Mouse (Mus musculus): ENCODE measurements at regions not wholly inside any gene's neighbourhood (a gene's known extent, or its start where the extent isn't known, plus 50 kb on each side); places are given as distances from the start of the nearest gene placed in this dataset.

- WGBS: 86% methylated on average over 1 of the region's 1 CpGs
- Histone ChIP-seq H3K4me1 (ENCODE audit: control insufficient read depth, insufficient read depth, low read length) (no peaks in the 10 kb centered on the region; the same call in 1 of the 2 replicates), H3K4me3 (ENCODE audit: low read depth, low read length) (no peak overlapping the region), H3K27me3 (ENCODE audit: control insufficient read depth, insufficient read depth, low read length) (no peaks in the 10 kb centered on the region), H3K27ac (ENCODE audit: low read depth, low read length) (no peak overlapping the region), H3K36me3 (ENCODE audit: control insufficient read depth, insufficient read depth, low read length) (no peaks in the 10 kb centered on the region), H3K4me2 (no peak overlapping the region), H3K9me3 (ENCODE audit: control insufficient read depth, low read length) (no peaks in the 10 kb centered on the region), H3K9ac (ENCODE audit: low read length) (no peak overlapping the region)
- ATAC-seq (ENCODE audit: low FRiP score) (no peak), DNase-seq (ENCODE audit: low spot score, missing footprints) (no peak)
These were observed 103.7 kb upstream of the Sfswap start for GRCm38 (mm10) chr5:129397311-129397710.

- Histone ChIP-seq H3K4me3 (ENCODE audit: low read depth, low read length) (no peak overlapping the region), H3K4me2 (no peak overlapping the region), H3K9me3 (ENCODE audit: control insufficient read depth, low read length) (no peaks in the 10 kb centered on the region), H3K27ac (ENCODE audit: low read depth, low read length) (no peak overlapping the region), H3K36me3 (ENCODE audit: control insufficient read depth, insufficient read depth, low read length) (no peaks in the 10 kb centered on the region), H3K27me3 (ENCODE audit: control insufficient read depth, insufficient read depth, low read length) (no peaks in the 10 kb centered on the region), H3K4me1 (ENCODE audit: control insufficient read depth, insufficient read depth, low read length) (no peaks in the 10 kb centered on the region), H3K9ac (ENCODE audit: low read length) (no peak overlapping the region)
- no peak for ATAC-seq (ENCODE audit: low FRiP score)
- DNase-seq (ENCODE audit: low spot score, missing footprints): no peak
- WGBS: 78% methylated on average over 4 of the region's 4 CpGs
These were observed 94.8 kb upstream of the Sfswap start for GRCm38 (mm10) chr5:129406259-129406658.

GRCm38 (mm10) chr5:129409440-129410004 is 91.5 kb upstream of the Sfswap start:
- ATAC-seq (ENCODE audit: low FRiP score) (no peak), DNase-seq (ENCODE audit: low spot score, missing footprints) (no peak)
- no peaks in the 10 kb centered on the region for H3K9me3 ChIP-seq (ENCODE audit: control insufficient read depth, low read length)
- no peaks in the 10 kb centered on the region for H3K4me1 ChIP-seq (ENCODE audit: control insufficient read depth, insufficient read depth, low read length)
- H3K4me2 ChIP-seq: no peak overlapping the region
- H3K9ac ChIP-seq (ENCODE audit: low read length): no peak overlapping the region
- H3K36me3 ChIP-seq (ENCODE audit: control insufficient read depth, insufficient read depth, low read length): no peaks in the 10 kb centered on the region
- 83% methylated on average over 14 of the region's 14 CpGs for WGBS
- H3K4me3 ChIP-seq (ENCODE audit: low read depth, low read length): no peak overlapping the region
- no peaks in the 10 kb centered on the region for H3K27me3 ChIP-seq (ENCODE audit: control insufficient read depth, insufficient read depth, low read length)
- H3K27ac ChIP-seq (ENCODE audit: low read depth, low read length): no peak overlapping the region

DNA sequence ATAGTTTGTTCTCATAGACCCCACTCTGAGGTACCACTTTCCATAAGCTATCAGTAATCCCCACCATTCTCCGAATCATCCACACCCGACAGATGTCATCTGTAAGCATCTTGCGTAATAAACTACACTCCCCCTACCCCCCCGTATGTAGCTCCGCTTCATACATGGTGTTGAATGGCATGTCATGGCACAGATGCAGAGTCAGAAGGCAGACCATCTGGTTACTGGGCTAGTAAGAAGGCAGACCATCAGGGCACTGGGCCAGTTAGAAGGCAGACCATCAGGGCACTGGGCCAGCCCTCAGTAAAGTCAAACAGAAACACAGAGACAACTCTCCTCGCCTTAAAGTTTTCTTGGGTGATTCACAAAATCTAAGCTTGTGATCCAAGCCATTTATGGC is 88.9 kb upstream of the Sfswap start:
- H3K4me1 ChIP-seq (ENCODE audit: control insufficient read depth, insufficient read depth, low read length): peaks cover 3% of the 10 kb centered on the region; the same call in 1 of the 2 replicates
- H3K4me2 ChIP-seq: no peak overlapping the region
- H3K9ac ChIP-seq (ENCODE audit: low read length): no peak overlapping the region
- H3K9me3 ChIP-seq (ENCODE audit: control insufficient read depth, low read length): no peaks in the 10 kb centered on the region
- DNase-seq (ENCODE audit: low spot score, missing footprints): no peak
- H3K27me3 ChIP-seq (ENCODE audit: control insufficient read depth, insufficient read depth, low read length): no peaks in the 10 kb centered on the region
- no peaks in the 10 kb centered on the region for H3K36me3 ChIP-seq (ENCODE audit: control insufficient read depth, insufficient read depth, low read length)
- no peak overlapping the region for H3K4me3 ChIP-seq (ENCODE audit: low read depth, low read length)
- ATAC-seq (ENCODE audit: low FRiP score): no peak
- H3K27ac ChIP-seq (ENCODE audit: low read depth, low read length): no peak overlapping the region
- 92% methylated on average over 6 of the region's 6 CpGs for WGBS

DNA sequence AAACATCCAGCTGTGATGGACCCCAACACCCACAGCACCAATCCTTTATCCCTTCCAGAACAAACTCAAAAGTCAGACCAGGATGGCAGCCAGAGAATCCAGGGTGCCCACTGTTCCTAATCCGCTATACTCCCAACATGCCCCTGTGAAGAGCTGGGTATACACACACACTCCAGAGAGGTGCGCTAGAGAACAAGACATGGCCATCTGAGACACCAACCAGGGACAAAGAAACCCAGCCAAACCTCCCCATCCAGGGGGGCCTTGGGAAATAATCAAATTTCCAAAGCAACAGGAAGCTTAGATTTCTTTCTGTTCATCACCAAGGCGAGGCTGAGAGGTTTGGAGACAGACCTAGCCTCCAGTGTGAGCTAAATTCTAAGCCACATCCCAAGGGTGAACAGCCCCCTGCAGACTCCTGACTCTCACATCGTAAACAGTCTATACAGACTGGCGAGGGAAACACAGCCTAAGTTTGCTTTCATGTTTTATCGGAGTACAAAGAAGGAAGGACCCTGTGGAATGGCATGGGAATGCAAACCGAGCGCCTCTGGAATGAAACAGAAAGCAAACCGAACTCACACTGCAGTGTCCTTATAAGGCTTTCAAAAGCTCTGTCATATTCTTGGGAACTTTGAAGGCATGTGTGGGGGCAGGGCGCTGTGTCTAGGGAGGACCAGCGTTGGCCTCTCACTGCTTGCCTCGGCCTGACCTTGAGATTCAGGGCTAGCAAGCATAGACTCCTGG is 85.9 kb upstream of the Sfswap start:
- 47% methylated on average over 12 of the region's 12 CpGs for WGBS
- no peak overlapping the region for H3K27ac ChIP-seq (ENCODE audit: low read depth, low read length)
- peaks cover 3% of the 10 kb centered on the region; the same call in 1 of the 2 replicates for H3K4me1 ChIP-seq (ENCODE audit: control insufficient read depth, insufficient read depth, low read length)
- H3K9ac ChIP-seq (ENCODE audit: low read length): no peak overlapping the region
- H3K9me3 ChIP-seq (ENCODE audit: control insufficient read depth, low read length): no peaks in the 10 kb centered on the region
- no peak for ATAC-seq (ENCODE audit: low FRiP score)
- H3K4me2 ChIP-seq: no peak overlapping the region
- H3K36me3 ChIP-seq (ENCODE audit: control insufficient read depth, insufficient read depth, low read length): no peaks in the 10 kb centered on the region
- H3K4me3 ChIP-seq (ENCODE audit: low read depth, low read length): no peak overlapping the region
- H3K27me3 ChIP-seq (ENCODE audit: control insufficient read depth, insufficient read depth, low read length): no peaks in the 10 kb centered on the region
- DNase-seq (ENCODE audit: low spot score, missing footprints): no peak

- Histone ChIP-seq H3K27me3 (ENCODE audit: control insufficient read depth, insufficient read depth, low read length) (no peaks in the 10 kb centered on the region), H3K4me1 (ENCODE audit: control insufficient read depth, insufficient read depth, low read length) (peaks cover 3% of the 10 kb centered on the region; the same call in 1 of the 2 replicates), H3K4me2 (no peak overlapping the region), H3K27ac (ENCODE audit: low read depth, low read length) (no peak overlapping the region), H3K4me3 (ENCODE audit: low read depth, low read length) (no peak overlapping the region), H3K36me3 (ENCODE audit: control insufficient read depth, insufficient read depth, low read length) (no peaks in the 10 kb centered on the region), H3K9ac (ENCODE audit: low read length) (no peak overlapping the region), H3K9me3 (ENCODE audit: control insufficient read depth, low read length) (no peaks in the 10 kb centered on the region)
- no peak for ATAC-seq (ENCODE audit: low FRiP score)
- WGBS: 26% methylated on average over 3 of the region's 3 CpGs
- no peak for DNase-seq (ENCODE audit: low spot score, missing footprints)
These were observed 84.6 kb upstream of the Sfswap start for GRCm38 (mm10) chr5:129416425-129416824.

GRCm38 (mm10) chr5:129417516-129417915 is 83.5 kb upstream of the Sfswap start:
- 84% methylated on average over 3 of the region's 3 CpGs for WGBS
- Histone ChIP-seq H3K27ac (ENCODE audit: low read depth, low read length) (no peak overlapping the region), H3K36me3 (ENCODE audit: control insufficient read depth, insufficient read depth, low read length) (no peaks in the 10 kb centered on the region), H3K27me3 (ENCODE audit: control insufficient read depth, insufficient read depth, low read length) (no peaks in the 10 kb centered on the region), H3K4me2 (no peak overlapping the region), H3K9ac (ENCODE audit: low read length) (no peak overlapping the region), H3K4me3 (ENCODE audit: low read depth, low read length) (no peak overlapping the region), H3K4me1 (ENCODE audit: control insufficient read depth, insufficient read depth, low read length) (peaks cover 3% of the 10 kb centered on the region; the same call in 1 of the 2 replicates), H3K9me3 (ENCODE audit: control insufficient read depth, low read length) (no peaks in the 10 kb centered on the region)
- no peak for DNase-seq (ENCODE audit: low spot score, missing footprints)
- no peak for ATAC-seq (ENCODE audit: low FRiP score)

DNA sequence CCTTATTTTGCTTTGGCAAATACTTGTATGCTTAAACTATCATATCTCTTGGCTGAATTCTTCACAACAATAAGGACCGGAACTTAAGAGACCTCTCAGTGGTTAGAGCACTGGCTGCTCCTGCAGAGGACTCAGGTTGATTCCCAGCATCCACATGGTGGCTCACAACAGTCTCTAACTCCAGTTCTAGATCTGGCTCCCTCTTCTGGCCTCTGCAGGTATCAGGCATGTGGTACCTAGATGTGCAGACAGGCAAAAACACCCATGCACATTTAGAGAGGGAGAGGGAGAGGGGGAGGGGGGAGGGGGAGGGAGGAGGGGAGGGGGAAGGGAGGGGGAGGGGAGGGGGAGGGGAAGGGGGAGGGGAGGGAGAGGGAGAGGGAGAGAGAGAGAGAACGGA is 80.0 kb upstream of the Sfswap start:
- Histone ChIP-seq H3K4me3 (ENCODE audit: low read depth, low read length) (no peak overlapping the region), H3K4me1 (ENCODE audit: control insufficient read depth, insufficient read depth, low read length) (no peaks in the 10 kb centered on the region), H3K4me2 (no peak overlapping the region), H3K27me3 (ENCODE audit: control insufficient read depth, insufficient read depth, low read length) (no peaks in the 10 kb centered on the region), H3K9ac (ENCODE audit: low read length) (no peak overlapping the region), H3K36me3 (ENCODE audit: control insufficient read depth, insufficient read depth, low read length) (no peaks in the 10 kb centered on the region), H3K27ac (ENCODE audit: low read depth, low read length) (no peak overlapping the region), H3K9me3 (ENCODE audit: control insufficient read depth, low read length) (no peaks in the 10 kb centered on the region)
- WGBS: 86% methylated on average over 2 of the region's 2 CpGs
- no peak for DNase-seq (ENCODE audit: low spot score, missing footprints)
- no peak for ATAC-seq (ENCODE audit: low FRiP score)

DNA sequence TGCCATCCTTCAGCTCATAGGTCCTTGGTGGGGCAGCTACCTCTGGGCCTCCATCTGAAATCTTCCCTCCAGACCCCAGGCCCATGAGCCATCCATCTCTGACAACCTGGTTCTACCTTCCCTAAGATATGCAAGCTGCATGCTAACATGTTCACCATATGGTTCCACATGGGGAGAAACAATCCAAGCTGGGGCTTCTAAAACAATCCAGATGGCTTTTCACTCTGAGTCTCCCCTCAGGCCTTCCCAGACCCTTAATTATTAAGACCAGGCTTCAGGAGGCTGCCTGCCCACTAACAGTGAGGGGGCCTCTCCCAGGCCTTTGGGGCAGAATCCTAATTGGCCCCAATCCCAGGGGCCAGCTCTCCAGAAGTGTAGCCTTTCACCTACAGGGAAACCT is 71.1 kb upstream of the Sfswap start:
- Histone ChIP-seq H3K27ac (ENCODE audit: low read depth, low read length) (no peak overlapping the region), H3K4me2 (no peak overlapping the region), H3K9me3 (ENCODE audit: control insufficient read depth, low read length) (no peaks in the 10 kb centered on the region), H3K4me1 (ENCODE audit: control insufficient read depth, insufficient read depth, low read length) (no peaks in the 10 kb centered on the region), H3K9ac (ENCODE audit: low read length) (no peak overlapping the region), H3K27me3 (ENCODE audit: control insufficient read depth, insufficient read depth, low read length) (no peaks in the 10 kb centered on the region), H3K36me3 (ENCODE audit: control insufficient read depth, insufficient read depth, low read length) (no peaks in the 10 kb centered on the region), H3K4me3 (ENCODE audit: low read depth, low read length) (no peak overlapping the region)
- DNase-seq (ENCODE audit: low spot score, missing footprints) (no peak), ATAC-seq (ENCODE audit: low FRiP score) (no peak)

Data from midbrain, embryonic 11.5 days (tissue).